Mouse (Mus musculus) olfactory bulb, adult 2 months (tissue): ENCODE data around the gene Uhrf1bp1.

Experiments used
- CTCF ChIP-seq: fragments of 200-500 bp; IDR thresholded peaks from 2 replicates; pipeline ENCODE4 v1.5.1; 2012; ENCODE audit warnings: low read depth, mild to moderate bottlenecking, low read length, moderate library complexity; ENCODE audit not compliant: insufficient read depth
- POLR2A ChIP-seq: fragments of 200-500 bp; IDR thresholded peaks from 2 replicates; pipeline ENCODE4 v1.6.1; 2012; ENCODE audit warnings: mild to moderate bottlenecking, low read depth, low read length, moderate library complexity; ENCODE audit not compliant: insufficient read depth

GRCm38 (mm10) chr17:27839469-27840252 is 16.6 kb upstream of the Uhrf1bp1 start:
- TF ChIP-seq CTCF (no peak), POLR2A (peak; percentile 61)
